Mouse (Mus musculus) intestine, embryonic 16.5 days (tissue): Measurements from ENCODE around the gene Dyrk1a. TPM values are rescaled to one million over a fixed set of nuclear protein-coding genes. Genes with fewer than 3 reads are reported as not detected.

Experiments used
- ATAC-seq: fragments of 200-750 bp; cut with Nextera tagmentation; 2 replicates; pipeline ENCODE4 v1.8.0; 2017; ENCODE audit warnings: moderate TSS enrichment, moderate library complexity
- H3K27ac ChIP-seq: fragments of 300-500 bp; sonication (generic); 2 replicates; pipeline ENCODE4 v1.5.1; 2014; ENCODE audit warnings: mild to moderate bottlenecking, low read length
- H3K27me3 ChIP-seq: fragments of 300-500 bp; sonication (generic); replicated peaks from 2 replicates; pipeline ENCODE4 v1.6.1; 2014; ENCODE audit warnings: low read length, control low read depth, mixed read lengths; ENCODE audit not compliant: control insufficient read depth, insufficient read depth
- H3K36me3 ChIP-seq: fragments of 300-500 bp; sonication (generic); 2 replicates; pipeline ENCODE4 v1.6.1; 2014; ENCODE audit warnings: low read length, control low read depth; ENCODE audit not compliant: control insufficient read depth, insufficient read depth
- H3K4me1 ChIP-seq: fragments of 300-500 bp; sonication (generic); 2 replicates; pipeline ENCODE4 v1.6.1; 2014; ENCODE audit warnings: low read length, control low read depth, mixed read lengths; ENCODE audit not compliant: control insufficient read depth, insufficient read depth
- H3K4me2 ChIP-seq: fragments of 300-500 bp; sonication (generic); 2 replicates; pipeline ENCODE4 v1.6.1; 2014; ENCODE audit warnings: low read depth, low read length, control low read depth
- H3K4me3 ChIP-seq: fragments of 300-500 bp; sonication (generic); 2 replicates; pipeline ENCODE4 v1.5.1; 2014; ENCODE audit warnings: mild to moderate bottlenecking, low read length
- H3K9ac ChIP-seq: fragments of 300-500 bp; sonication (generic); 2 replicates; pipeline ENCODE4 v1.6.1; 2014; ENCODE audit warnings: low read depth, low read length
- H3K9me3 ChIP-seq: fragments of 300-500 bp; sonication (generic); 2 replicates; pipeline ENCODE4 v1.6.1; 2016; ENCODE audit warnings: low read length, control low read depth; ENCODE audit not compliant: control insufficient read depth
- WGBS: fragments of 180-500 bp; shearing (Covaris S2); extraction: QIAGEN DNeasy Blood & Tissue Kit; methylation state at CpG from one replicate; pipeline ENCODE4 v1.1.7; 2014; 5-methylcytosine and 5-hydroxymethylcytosine counted together
- polyA plus RNA-seq: library from polyadenylated mRNA; unstranded; fragments of >200 nt; fragmentation: Nextera tagmentation; extraction: Ambion mirVana; gene quantifications from 2 replicates; pipeline ENCODE4 v1.2.1, GENCODE M21; 2015

The Dyrk1a gene
- polyA plus RNA-seq, result 7.1 and 7.3 TPM in 2 replicates

DNA sequence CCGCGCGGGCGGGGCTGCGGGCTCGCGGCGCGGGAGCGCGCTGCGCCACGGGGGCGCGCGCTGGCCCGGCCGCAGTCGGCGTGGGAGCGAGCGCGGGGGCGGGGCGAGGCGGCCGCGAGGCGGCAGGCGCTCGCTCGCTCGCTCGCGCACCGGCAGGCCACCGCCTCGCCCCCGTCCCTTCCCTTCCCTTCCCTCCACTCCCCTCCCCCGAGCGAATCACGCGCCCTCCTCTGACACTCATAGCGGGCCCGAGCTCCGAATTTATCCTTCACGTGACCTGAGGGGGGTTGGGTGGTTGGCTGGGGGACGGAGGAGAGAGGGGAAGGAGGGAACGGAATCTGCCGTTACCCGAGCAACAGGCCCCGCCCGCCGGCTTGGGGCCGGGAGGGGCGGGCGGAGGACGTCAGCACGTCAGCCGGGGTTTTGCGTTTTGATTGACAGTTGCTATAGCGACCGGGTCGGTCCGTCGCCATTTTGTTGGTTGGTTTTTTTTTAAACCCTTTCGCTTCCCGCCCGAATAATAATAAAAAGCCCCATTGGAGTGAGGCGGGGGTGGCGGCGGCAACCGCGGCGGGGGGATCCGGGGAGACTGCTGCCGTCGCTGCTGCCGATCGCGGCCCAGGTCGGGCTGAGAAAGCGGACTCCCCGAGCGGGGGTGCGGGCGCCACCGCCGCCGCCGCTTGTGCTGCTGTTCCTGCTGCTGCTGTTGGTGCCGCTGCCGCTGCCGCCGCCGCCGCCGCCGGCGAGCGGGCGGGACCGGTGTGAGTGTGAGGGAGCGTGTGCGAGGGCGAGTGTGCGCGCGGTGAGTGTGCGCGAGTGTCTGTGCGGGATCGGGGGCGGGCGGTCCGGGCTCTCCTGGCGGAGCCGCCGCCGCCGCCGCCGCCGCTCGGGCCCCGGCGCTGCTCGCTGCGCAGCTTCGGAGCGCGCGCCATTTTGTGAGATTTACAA is at the start of gene Dyrk1a:
Gene Dyrk1a, plus strand, starts transcription at position 782 of the 948 bp plus-strand sequence.
- WGBS, result 1% methylated on average over 121 of the region's 133 CpGs
- Histone ChIP-seq H3K27me3 (no peaks in the 10 kb centered on the region), H3K4me2 (peak within 1 kb of the TSS; percentile 86), H3K4me3 (peak within 1 kb of the TSS; percentile 97), H3K4me1 (peaks cover 26% of the 10 kb centered on the region), H3K36me3 (no peaks in the 10 kb centered on the region), H3K27ac (peak within 1 kb of the TSS; percentile 100), H3K9ac (peak within 1 kb of the TSS; percentile 99), H3K9me3 (no peaks in the 10 kb centered on the region)
- peak; percentile 92 for ATAC-seq

GRCm38 (mm10) chr16:94523594-94524377 is 46.0 kb upstream of the Dyrk1a start:
- Histone ChIP-seq H3K4me3 (no peak overlapping the region), H3K9me3 (no peaks in the 10 kb centered on the region)

GRCm38 (mm10) chr16:94524691-94525090 is 45.1 kb upstream of the Dyrk1a start:
- ATAC-seq, result no peak
- H3K27me3 ChIP-seq, result no peaks in the 10 kb centered on the region
- H3K27ac ChIP-seq, result no peak overlapping the region
- no peaks in the 10 kb centered on the region for H3K9me3 ChIP-seq
- H3K4me2 ChIP-seq, result no peak overlapping the region
- H3K36me3 ChIP-seq, result no peaks in the 10 kb centered on the region
- 76% methylated on average over 9 of the region's 9 CpGs for WGBS
- H3K4me1 ChIP-seq, result peaks cover 35% of the 10 kb centered on the region
- H3K4me3 ChIP-seq, result no peak overlapping the region
- H3K9ac ChIP-seq, result no peak overlapping the region

More at GRCm38 (mm10) chr16:94523594-94524377, 46.0 kb upstream of the Dyrk1a start:
- no peak for ATAC-seq
- no peak overlapping the region for H3K9ac ChIP-seq
- WGBS, result 52% methylated on average over 6 of the region's 6 CpGs
- no peaks in the 10 kb centered on the region for H3K36me3 ChIP-seq
- H3K27ac ChIP-seq, result 0 out of 2 replicates have a peak overlapping the region, but pooled peaks have one; percentile 45
- H3K4me2 ChIP-seq, result no peak overlapping the region
- H3K4me1 ChIP-seq, result peaks cover 42% of the 10 kb centered on the region
- no peaks in the 10 kb centered on the region for H3K27me3 ChIP-seq

- peak overlapping the region; percentile 97 for H3K27ac ChIP-seq
- 1% methylated on average over 24 of the region's 24 CpGs for WGBS
- peak overlapping the region; percentile 87 for H3K4me3 ChIP-seq
- H3K27me3 ChIP-seq, result no peaks in the 10 kb centered on the region
- no peaks in the 10 kb centered on the region for H3K9me3 ChIP-seq
- H3K4me2 ChIP-seq, result peak overlapping the region; percentile 53
- H3K9ac ChIP-seq, result peak overlapping the region; percentile 78
- ATAC-seq, result peak; percentile 66
- no peaks in the 10 kb centered on the region for H3K36me3 ChIP-seq
- H3K4me1 ChIP-seq, result peaks cover 30% of the 10 kb centered on the region
These were observed 43.9 kb upstream of the Dyrk1a start for GRCm38 (mm10) chr16:94525955-94526343.

- Histone ChIP-seq H3K27ac (peak within 1 kb of the TSS; percentile 97), H3K36me3 (no peaks in the 10 kb centered on the region), H3K4me1 (peaks cover 28% of the 10 kb centered on the region), H3K9me3 (no peaks in the 10 kb centered on the region), H3K4me2 (peak within 1 kb of the TSS; percentile 58), H3K9ac (peak within 1 kb of the TSS; percentile 78), H3K4me3 (peak within 1 kb of the TSS; percentile 87), H3K27me3 (no peaks in the 10 kb centered on the region)
- under 1% methylated on average over 92 of the region's 93 CpGs for WGBS
- ATAC-seq, result peak; percentile 92
These were observed 43.3 kb upstream of the Dyrk1a start, which contains the start of gene Vps26c for GRCm38 (mm10) chr16:94526344-94527151. Vps26c (minus strand) TSS chr16:94526830.

GRCm38 (mm10) chr16:94527152-94527534 is 42.7 kb upstream of the Dyrk1a start:
- Histone ChIP-seq H3K27me3 (no peaks in the 10 kb centered on the region), H3K9ac (peak overlapping the region; percentile 78), H3K4me3 (peak overlapping the region; percentile 87), H3K36me3 (no peaks in the 10 kb centered on the region), H3K4me2 (peak overlapping the region; percentile 58), H3K27ac (peak overlapping the region; percentile 97), H3K9me3 (no peaks in the 10 kb centered on the region), H3K4me1 (peaks cover 27% of the 10 kb centered on the region)
- ATAC-seq, result no peak
- 1% methylated on average over 13 of the region's 13 CpGs for WGBS

DNA sequence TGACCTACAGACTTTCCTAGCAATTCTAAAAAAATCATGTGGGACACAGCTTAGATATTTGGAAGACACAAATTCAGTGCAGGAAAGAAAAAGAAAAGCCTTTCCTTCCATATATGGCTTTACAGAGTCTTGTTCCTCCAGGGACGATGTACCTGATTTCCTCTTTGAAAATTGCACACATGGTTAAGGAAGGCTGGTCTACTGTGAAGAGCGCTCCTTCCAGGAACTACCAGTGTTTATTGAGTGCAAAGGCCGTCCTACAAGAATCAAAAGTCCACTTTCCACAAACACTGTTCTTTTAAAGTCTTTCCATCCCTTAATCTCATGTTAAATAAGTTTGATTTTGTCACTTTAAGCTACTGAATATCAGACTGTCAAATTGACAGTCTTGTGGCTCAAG is 42.3 kb upstream of the Dyrk1a start:
- Histone ChIP-seq H3K4me1 (peaks cover 27% of the 10 kb centered on the region), H3K9me3 (no peaks in the 10 kb centered on the region), H3K9ac (peak overlapping the region; percentile 78), H3K4me2 (peak overlapping the region; percentile 58), H3K27ac (peak overlapping the region; percentile 97), H3K36me3 (no peaks in the 10 kb centered on the region), H3K4me3 (peak overlapping the region; percentile 87), H3K27me3 (no peaks in the 10 kb centered on the region)
- ATAC-seq, result no peak
- WGBS, result 27% methylated on average over 3 of the region's 3 CpGs

GRCm38 (mm10) chr16:94531268-94531667 is 38.5 kb upstream of the Dyrk1a start:
- Histone ChIP-seq H3K4me1 (peaks cover 6% of the 10 kb centered on the region), H3K36me3 (no peaks in the 10 kb centered on the region), H3K4me2 (no peak overlapping the region), H3K27ac (no peak overlapping the region), H3K4me3 (no peak overlapping the region), H3K9me3 (no peaks in the 10 kb centered on the region), H3K27me3 (no peaks in the 10 kb centered on the region), H3K9ac (no peak overlapping the region)
- ATAC-seq, result no peak
- 82% methylated on average over 4 of the region's 4 CpGs for WGBS
